Mouse (Mus musculus) MN1 (cell line): ENCODE measurements at regions not wholly inside any gene's neighbourhood (a gene's known extent, or its start where the extent isn't known, plus 50 kb on each side); places are given as distances from the start of the nearest gene placed in this dataset.
A peak's percentile ranks its signal among the peaks of the same experiment; 100 is the strongest.

Source experiments
- DNase-seq: peaks from one replicate; pipeline ENCODE4 v3.0.0-alpha.2; 2016; ENCODE audit warnings: low spot score

- DNase-seq = no peak
Observed at GRCm38 (mm10) chr13:111978675-111979020, 169.9 kb upstream of the Map3k1 start.

- DNase-seq = no peak
Observed at GRCm38 (mm10) chr13:111979428-111980204, 170.8 kb upstream of the Map3k1 start.

- peak; percentile 34 for DNase-seq
Observed at GRCm38 (mm10) chr13:111980205-111980595, 171.4 kb upstream of the Map3k1 start.

- DNase-seq = no peak
Observed at GRCm38 (mm10) chr13:111981103-111981502, 172.3 kb upstream of the Map3k1 start.

GRCm38 (mm10) chr13:111982796-111983460, 174.1 kb upstream of the Map3k1 start:
- DNase-seq = no peak

- DNase-seq = no peak
Observed at GRCm38 (mm10) chr13:111984081-111984574, 175.3 kb upstream of the Map3k1 start.

GRCm38 (mm10) chr13:111985406-111985805, 176.6 kb upstream of the Map3k1 start:
- DNase-seq = no peak

- no peak for DNase-seq
Observed at GRCm38 (mm10) chr13:111986681-111987080, 177.9 kb upstream of the Map3k1 start.

GRCm38 (mm10) chr13:111987420-111987819, 178.6 kb upstream of the Map3k1 start:
- DNase-seq = no peak

GRCm38 (mm10) chr13:111990913-111991534, 182.2 kb upstream of the Map3k1 start:
- no peak for DNase-seq

GRCm38 (mm10) chr13:111992075-111992847, 183.5 kb upstream of the Map3k1 start:
- DNase-seq = no peak

- DNase-seq = no peak
Observed at GRCm38 (mm10) chr13:111994862-111995490, 186.2 kb upstream of the Map3k1 start.

- no peak for DNase-seq
Observed at GRCm38 (mm10) chr13:111995716-111996115, 186.9 kb upstream of the Map3k1 start.

GRCm38 (mm10) chr13:111996910-111997309, 188.1 kb upstream of the Map3k1 start:
- peak; percentile 42 for DNase-seq

- no peak for DNase-seq
Observed at GRCm38 (mm10) chr13:111997980-111998945, 189.5 kb upstream of the Map3k1 start.

- no peak for DNase-seq
Observed at GRCm38 (mm10) chr13:111999647-112000292, 191.0 kb upstream of the Map3k1 start.

- no peak for DNase-seq
Observed at GRCm38 (mm10) chr13:112000293-112000665, 191.5 kb upstream of the Map3k1 start.

GRCm38 (mm10) chr13:112000696-112001095, 191.9 kb upstream of the Map3k1 start:
- DNase-seq = no peak

- DNase-seq = peak; percentile 44
Observed at GRCm38 (mm10) chr13:112001155-112002025, 192.6 kb upstream of the Map3k1 start.
